Comparison of ENCODE assay signal across 20 mouse cellular contexts in the genomic region with DNA sequence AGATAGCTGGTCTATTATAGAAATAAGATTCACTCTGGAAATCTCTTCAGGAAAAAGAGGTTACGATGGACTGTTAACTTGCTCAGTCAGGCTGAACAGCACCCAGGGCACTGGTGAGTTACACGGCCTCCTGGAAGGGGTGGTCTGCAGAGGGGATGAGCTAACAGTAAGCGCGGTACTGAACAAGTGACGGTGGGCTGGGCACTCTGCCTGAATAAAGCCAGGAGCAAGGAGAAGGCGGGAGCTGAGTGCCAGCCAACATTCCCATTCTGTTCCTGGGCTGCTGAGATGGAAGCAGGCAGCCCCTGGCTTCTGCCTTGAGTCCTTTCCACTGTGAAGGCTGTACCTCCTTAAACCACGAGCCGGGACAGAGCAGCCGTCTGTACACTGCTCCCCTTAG. TPM values are rescaled to one million over a fixed set of nuclear protein-coding genes. Genes with fewer than 3 reads are reported as not detected.
DNase-seq lines count a peak whose midpoint lies in the region; ATAC-seq and TF ChIP-seq lines count a peak whose summit lies in the region.
"Had no signal": no experiment of that assay in that cellular context is flagged by ENCODE, and none has a peak within 500 bp of the region (broad histone marks: within the 10 kb centered on the region; RNA-seq: fewer than 3 reads in every experiment).

No protein-coding gene starts in this region.

- ATAC-seq in kidney, postnatal 0 days (replicated peaks; ENCODE audit: low FRiP score, low read depth), result no peak
- ATAC-seq in heart, postnatal 0 days (ENCODE audit: insufficient read depth, low read depth), result peak; percentile 27; the same call in 1 of the 2 replicates
- ATAC-seq in intestine, postnatal 0 days, result no peak
- ATAC-seq: intestine, embryonic 15.5 days had no signal

- no peak overlapping the region for H3K4me2 ChIP-seq in kidney, postnatal 0 days (ENCODE audit: low read length)
- H3K4me2 ChIP-seq in heart, postnatal 0 days (ENCODE audit: low read depth, low read length), result no peak overlapping the region
- H3K4me2 ChIP-seq in intestine, postnatal 0 days (replicated peaks; ENCODE audit: low read depth), result no peak overlapping the region
- H3K4me2 ChIP-seq: embryonic facial prominence, embryonic 12.5 days; intestine, embryonic 15.5 days; limb, embryonic 12.5 days; liver, embryonic 13.5 days had no signal

- 61% methylated on average over 9 of the region's 9 CpGs for WGBS in heart, adult 2 months
- WGBS in kidney, postnatal 0 days, result 64% methylated on average over 9 of the region's 9 CpGs
- 60% methylated on average over 9 of the region's 9 CpGs for WGBS in heart, postnatal 0 days
- 80% methylated on average over 9 of the region's 9 CpGs for WGBS in intestine, postnatal 0 days

- TF ChIP-seq EP300 in heart, adult 2 months (IDR thresholded peaks at IDR 0.05; ENCODE audit: insufficient read depth, low read depth, low read length), result no peak
- TF ChIP-seq EP300 in heart, postnatal 0 days (IDR thresholded peaks at IDR 0.05; ENCODE audit: low read depth), result no peak

- peaks cover 10% of the 10 kb centered on the region for H3K4me1 ChIP-seq in heart, adult 2 months (ENCODE audit: control insufficient read depth, insufficient read depth, low read length)
- H3K4me1 ChIP-seq in kidney, postnatal 0 days (replicated peaks; ENCODE audit: insufficient read depth, low read length), result no peaks in the 10 kb centered on the region
- H3K4me1 ChIP-seq in heart, postnatal 0 days (ENCODE audit: control insufficient read depth, insufficient read depth), result peaks cover 16% of the 10 kb centered on the region; the same call in 1 of the 2 replicates
- no peaks in the 10 kb centered on the region for H3K4me1 ChIP-seq in intestine, postnatal 0 days (replicated peaks; ENCODE audit: control insufficient read depth, insufficient read depth, low read length)
- H3K4me1 ChIP-seq: embryonic facial prominence, embryonic 12.5 days; hindbrain, embryonic 10.5 days; intestine, embryonic 15.5 days; limb, embryonic 12.5 days; liver, embryonic 13.5 days had no signal

- TF ChIP-seq CTCF in heart, adult 2 months (IDR thresholded peaks at IDR 0.05), result no peak
- no peak for TF ChIP-seq CTCF in kidney, postnatal 0 days (IDR thresholded peaks at IDR 0.05; ENCODE audit: low read depth)
- no peak for TF ChIP-seq CTCF in heart, postnatal 0 days (IDR thresholded peaks at IDR 0.05; ENCODE audit: low read depth)
- TF ChIP-seq CTCF in intestine, postnatal 0 days (IDR thresholded peaks at IDR 0.05; ENCODE audit: low read depth), result no peak

- H3K79me2 ChIP-seq in heart, adult 2 months (replicated peaks; ENCODE audit: control insufficient read depth, insufficient read depth, low read length), result no peaks in the 10 kb centered on the region; the same call in 1 of the 2 replicates

- H3K9ac ChIP-seq in heart, adult 2 months (ENCODE audit: low read depth, low read length), result no peak overlapping the region
- H3K9ac ChIP-seq in kidney, postnatal 0 days (ENCODE audit: low read depth, low read length), result no peak overlapping the region
- no peak overlapping the region for H3K9ac ChIP-seq in heart, postnatal 0 days (replicated peaks; ENCODE audit: low read depth, low read length)
- no peak overlapping the region for H3K9ac ChIP-seq in intestine, postnatal 0 days (ENCODE audit: low read depth, low read length)
- H3K9ac ChIP-seq: embryonic facial prominence, embryonic 12.5 days; intestine, embryonic 15.5 days; limb, embryonic 12.5 days; liver, embryonic 13.5 days had no signal

- TF ChIP-seq POLR2A in heart, adult 2 months (IDR thresholded peaks at IDR 0.05; ENCODE audit: insufficient read depth, low read depth, low read length), result no peak

- H3K27ac ChIP-seq in heart, adult 2 months, result peak overlapping the region; percentile 64
- H3K27ac ChIP-seq in kidney, postnatal 0 days, result 0 out of 2 replicates have a peak overlapping the region, but pooled peaks have one; percentile 6
- peak overlapping the region; percentile 60 for H3K27ac ChIP-seq in heart, postnatal 0 days (ENCODE audit: low read depth)
- no peak overlapping the region; the same call in 1 of the 2 replicates for H3K27ac ChIP-seq in intestine, postnatal 0 days (ENCODE audit: low read depth, low read length)
- H3K27ac ChIP-seq: embryonic facial prominence, embryonic 12.5 days; hindbrain, embryonic 10.5 days; intestine, embryonic 15.5 days; limb, embryonic 12.5 days; liver, embryonic 13.5 days had no signal

- intact Hi-C loops in heart, adult 2 months (cut with DNase I), result no loop called here
- intact Hi-C loops in heart, postnatal 25 days (cut with DNase I), result no loop called here

- no peaks in the 10 kb centered on the region for H3K9me3 ChIP-seq in kidney, postnatal 0 days (replicated peaks; ENCODE audit: low read length)
- no peaks in the 10 kb centered on the region for H3K9me3 ChIP-seq in heart, postnatal 0 days (replicated peaks; ENCODE audit: control insufficient read depth, low read length)
- H3K9me3 ChIP-seq in intestine, postnatal 0 days (ENCODE audit: control insufficient read depth), result no peaks in the 10 kb centered on the region
- H3K9me3 ChIP-seq: embryonic facial prominence, embryonic 12.5 days; hindbrain, embryonic 10.5 days; intestine, embryonic 15.5 days; limb, embryonic 12.5 days; liver, embryonic 13.5 days had no signal

- DNase-seq in cerebellum, adult 11-12 months, result peak; percentile 44
- no peak for DNase-seq in cerebellum, adult 9-10 months
- peak; percentile 31 to 43 for DNase-seq in heart, adult 2 months
- no peak for DNase-seq in heart, postnatal 25 days (ENCODE audit: low spot score)
- DNase-seq in kidney, postnatal 0 days (ENCODE audit: low spot score), result no peak
- no peak for DNase-seq in kidney, postnatal 4 days
- no peak for DNase-seq in heart, postnatal 0 days (ENCODE audit: low spot score)
- DNase-seq: adrenal gland, adult 8-10 months; gastrocnemius, postnatal 25 days; kidney, postnatal 10 days; liver, embryonic 13.5 days; right cerebral cortex, adult 18-20 months; thymus, adult 2 months had no signal

- H3K27me3 ChIP-seq in heart, adult 2 months (ENCODE audit: control insufficient read depth, insufficient read depth, low read length), result no peaks in the 10 kb centered on the region
- H3K27me3 ChIP-seq in kidney, postnatal 0 days (ENCODE audit: insufficient read depth, low read length), result no peaks in the 10 kb centered on the region
- no peaks in the 10 kb centered on the region for H3K27me3 ChIP-seq in heart, postnatal 0 days (ENCODE audit: control insufficient read depth, insufficient read depth, low read length)
- H3K27me3 ChIP-seq in intestine, postnatal 0 days (replicated peaks; ENCODE audit: control insufficient read depth, insufficient read depth, low read length), result no peaks in the 10 kb centered on the region
- H3K27me3 ChIP-seq: embryonic facial prominence, embryonic 12.5 days; intestine, embryonic 15.5 days; limb, embryonic 12.5 days; liver, embryonic 13.5 days had no signal

- H3K36me3 ChIP-seq in heart, adult 2 months (ENCODE audit: control insufficient read depth, insufficient read depth, low read length), result peaks cover 21% of the 10 kb centered on the region
- H3K36me3 ChIP-seq in kidney, postnatal 0 days (ENCODE audit: insufficient read depth, low read length), result peaks cover 30% of the 10 kb centered on the region; the same call in 1 of the 2 replicates
- peaks cover 40% of the 10 kb centered on the region for H3K36me3 ChIP-seq in heart, postnatal 0 days (replicated peaks; ENCODE audit: control insufficient read depth, insufficient read depth, low read length)
- peaks cover 44% of the 10 kb centered on the region for H3K36me3 ChIP-seq in intestine, postnatal 0 days (ENCODE audit: control insufficient read depth, insufficient read depth)

- no peak overlapping the region for H3K4me3 ChIP-seq in heart, adult 2 months
- no peak overlapping the region for H3K4me3 ChIP-seq in kidney, postnatal 0 days (replicated peaks; ENCODE audit: low read depth, low read length)
- H3K4me3 ChIP-seq in heart, postnatal 0 days (ENCODE audit: low read depth, low read length), result no peak overlapping the region
- no peak overlapping the region for H3K4me3 ChIP-seq in intestine, postnatal 0 days (ENCODE audit: low read depth, low read length)
- H3K4me3 ChIP-seq: embryonic facial prominence, embryonic 12.5 days; hindbrain, embryonic 10.5 days; intestine, embryonic 15.5 days; limb, embryonic 12.5 days; liver, embryonic 13.5 days had no signal

RNA-seq across cellular contexts. Expression of a gene that starts 16.1 kb away (rescaled TPM):
- total RNA-seq in heart, adult 2 months (2021), result 100 to 1,000 TPM; 206 to 238 TPM
- polyA plus RNA-seq in heart, adult 2 months (2012; rRNA removed), result 79.7 and 140 TPM in 2 replicates
- total RNA-seq in heart, postnatal 25 days (2021), result 100 to 1,000 TPM; 206 to 221 TPM
- polyA plus RNA-seq in kidney, postnatal 0 days (2015; fragmentation: Nextera tagmentation; extraction: Ambion mirVana), result 46.3 and 51.0 TPM in 2 replicates
- 48.8 and 52.5 TPM in 2 replicates for total RNA-seq in heart, postnatal 0 days (2014; rRNA removed; ENCODE audit: low replicate concordance)
- 56.4 and 56.6 TPM in 2 replicates for polyA plus RNA-seq in heart, postnatal 0 days (2015; fragmentation: Nextera tagmentation; extraction: Ambion mirVana)
- 20.1 and 21.5 TPM in 2 replicates for polyA plus RNA-seq in intestine, postnatal 0 days (2015; fragmentation: Nextera tagmentation; extraction: Ambion mirVana)

RNA-seq across cellular contexts. Expression of a gene that starts 53.9 kb away (rescaled TPM):
- 1 to 10 TPM; 5.9 to 6.8 TPM for total RNA-seq in heart, adult 2 months (2021)
- 1.5 TPM in 2 replicates for polyA plus RNA-seq in heart, adult 2 months (2012; rRNA removed)
- total RNA-seq in heart, postnatal 25 days (2021), result 1 to 10 TPM; 4.2 to 6.0 TPM
- 3.5 and 3.6 TPM in 2 replicates for polyA plus RNA-seq in kidney, postnatal 0 days (2015; fragmentation: Nextera tagmentation; extraction: Ambion mirVana)
- 2.6 and 5.6 TPM in 2 replicates for total RNA-seq in heart, postnatal 0 days (2014; rRNA removed; ENCODE audit: low replicate concordance)
- 0.57 and 0.71 TPM in 2 replicates for polyA plus RNA-seq in heart, postnatal 0 days (2015; fragmentation: Nextera tagmentation; extraction: Ambion mirVana)
- polyA plus RNA-seq in intestine, postnatal 0 days (2015; fragmentation: Nextera tagmentation; extraction: Ambion mirVana), result 1.5 and 1.9 TPM in 2 replicates
- total RNA-seq: megakaryocyte progenitor cell, adult 5-6 weeks; MEL had no signal

Comparison
In these comparisons a context has a peak if more than half of its experiments do, and no peak if none do; other contexts are left out.
1. DNase-seq: peak in cerebellum, adult 11-12 months (single experiment) and heart, adult 2 months (2 of 2); none in cerebellum, adult 9-10 months (single experiment), heart, postnatal 25 days (single experiment), kidney, postnatal 0 days (single experiment), kidney, postnatal 4 days (0 of 2) and heart, postnatal 0 days (single experiment).